Mouse (Mus musculus) ES-Bruce4 (cell line): ENCODE measurements around the gene Camkmt. TPM values are rescaled to one million over a fixed set of nuclear protein-coding genes. Genes with fewer than 3 reads are reported as not detected.

ENCODE experiments used
- H3K27ac ChIP-seq: 2 replicates; pipeline ENCODE4 v1.5.1; 2012; ENCODE audit warnings: low read length, inconsistent platforms; ENCODE audit not compliant: insufficient read depth
- H3K27me3 ChIP-seq: 2 replicates; pipeline ENCODE4 v1.6.1; 2012; ENCODE audit warnings: mild to moderate bottlenecking, low read length, inconsistent platforms; ENCODE audit not compliant: control insufficient read depth, poor library complexity, insufficient read depth, severe bottlenecking
- H3K36me3 ChIP-seq: 2 replicates; pipeline ENCODE4 v1.6.1; 2012; ENCODE audit warnings: inconsistent platforms, mild to moderate bottlenecking, low read length, moderate library complexity; ENCODE audit not compliant: control insufficient read depth, poor library complexity, insufficient read depth, severe bottlenecking
- H3K4me1 ChIP-seq: one replicate; pipeline ENCODE4 v1.8.1; 2011; ENCODE audit warnings: low read length; ENCODE audit not compliant: control insufficient read depth, insufficient read depth
- H3K4me3 ChIP-seq: 2 replicates; pipeline ENCODE4 v1.5.1; 2011; ENCODE audit warnings: low read depth, mild to moderate bottlenecking, low read length
- H3K9ac ChIP-seq: 2 replicates; pipeline ENCODE4 v1.6.1; 2012; ENCODE audit warnings: low read depth, mild to moderate bottlenecking, inconsistent platforms; ENCODE audit not compliant: poor library complexity, severe bottlenecking
- H3K9me3 ChIP-seq: replicated peaks from 2 replicates; pipeline ENCODE4 v1.6.1; 2012; ENCODE audit warnings: mild to moderate bottlenecking, low read length, inconsistent platforms; ENCODE audit not compliant: control insufficient read depth, poor library complexity, insufficient read depth, severe bottlenecking
- CTCF ChIP-seq: IDR thresholded peaks from one replicate; pipeline ENCODE4 v1.8.1; 2011; ENCODE audit warnings: low read depth, low read length
- EP300 ChIP-seq: IDR thresholded peaks from 2 replicates; pipeline ENCODE4 v1.6.1; 2011; ENCODE audit warnings: low read depth, low read length; ENCODE audit not compliant: insufficient read depth
- POLR2A ChIP-seq: IDR thresholded peaks from one replicate; pipeline ENCODE4 v1.8.1; 2011; ENCODE audit warnings: low read length; ENCODE audit not compliant: insufficient read depth
- polyA plus RNA-seq: library from polyadenylated mRNA; stranded (reverse); fragments of >200 nt; gene quantifications from 2 replicates; pipeline ENCODE4 v1.2.4, GENCODE M21; 2011; ENCODE audit warnings: low read depth; ENCODE audit not compliant: missing spikeins, insufficient read depth, insufficient read length

The Camkmt gene
- polyA plus RNA-seq, 1 experiment = 3.7 TPM

- Histone ChIP-seq H3K9me3 (no peaks in the 10 kb centered on the region), H3K4me1 (no peaks in the 10 kb centered on the region), H3K27me3 (no peaks in the 10 kb centered on the region), H3K27ac (no peak overlapping the region), H3K4me3 (no peak overlapping the region), H3K36me3 (no peaks in the 10 kb centered on the region), H3K9ac (no peak overlapping the region)
- TF ChIP-seq CTCF (peak; percentile 48), EP300 (no peak), POLR2A (no peak)
Observed at GRCm38 (mm10) chr17:85469776-85470175, 379.4 kb downstream of the Camkmt start.

GRCm38 (mm10) chr17:85472687-85473202 lies 382.4 kb downstream of the Camkmt start:
- Histone ChIP-seq H3K27ac (no peak overlapping the region), H3K27me3 (no peaks in the 10 kb centered on the region)
- no peak for TF ChIP-seq EP300

GRCm38 (mm10) chr17:85473217-85473616 lies 382.9 kb downstream of the Camkmt start:
- TF ChIP-seq CTCF (no peak), EP300 (no peak), POLR2A (no peak)
- Histone ChIP-seq H3K27ac (no peak overlapping the region), H3K4me3 (no peak overlapping the region)

More at GRCm38 (mm10) chr17:85472687-85473202, 382.4 kb downstream of the Camkmt start:
- Histone ChIP-seq H3K9ac (no peak overlapping the region), H3K4me1 (no peaks in the 10 kb centered on the region), H3K9me3 (no peaks in the 10 kb centered on the region), H3K36me3 (no peaks in the 10 kb centered on the region), H3K4me3 (no peak overlapping the region)

GRCm38 (mm10) chr17:85473881-85474280 lies 383.5 kb downstream of the Camkmt start:
- H3K27me3 ChIP-seq = no peaks in the 10 kb centered on the region
- no peaks in the 10 kb centered on the region for H3K36me3 ChIP-seq
- no peaks in the 10 kb centered on the region for H3K4me1 ChIP-seq
- no peaks in the 10 kb centered on the region for H3K9me3 ChIP-seq
- TF ChIP-seq CTCF = no peak
- no peak for TF ChIP-seq EP300
- no peak for TF ChIP-seq POLR2A
- no peak overlapping the region for H3K27ac ChIP-seq
- H3K4me3 ChIP-seq = no peak overlapping the region
- H3K9ac ChIP-seq = no peak overlapping the region

More at GRCm38 (mm10) chr17:85473217-85473616, 382.9 kb downstream of the Camkmt start:
- Histone ChIP-seq H3K9ac (no peak overlapping the region), H3K4me1 (no peaks in the 10 kb centered on the region), H3K27me3 (no peaks in the 10 kb centered on the region), H3K9me3 (no peaks in the 10 kb centered on the region), H3K36me3 (no peaks in the 10 kb centered on the region)

GRCm38 (mm10) chr17:85481241-85481640 lies 390.9 kb downstream of the Camkmt start:
- H3K4me3 ChIP-seq = no peak overlapping the region
- no peaks in the 10 kb centered on the region for H3K36me3 ChIP-seq
- no peaks in the 10 kb centered on the region for H3K9me3 ChIP-seq
- peaks cover 4% of the 10 kb centered on the region; the same call in 1 of the 2 replicates for H3K27me3 ChIP-seq
- no peak overlapping the region for H3K27ac ChIP-seq
- H3K9ac ChIP-seq = no peak overlapping the region
- H3K4me1 ChIP-seq = no peaks in the 10 kb centered on the region
- TF ChIP-seq EP300 (no peak), CTCF (no peak), POLR2A (no peak)

- TF ChIP-seq POLR2A (no peak), EP300 (no peak), CTCF (no peak)
- Histone ChIP-seq H3K9ac (no peak overlapping the region), H3K27ac (no peak overlapping the region), H3K36me3 (no peaks in the 10 kb centered on the region), H3K4me1 (no peaks in the 10 kb centered on the region), H3K9me3 (no peaks in the 10 kb centered on the region), H3K27me3 (peaks cover 4% of the 10 kb centered on the region; the same call in 1 of the 2 replicates), H3K4me3 (no peak overlapping the region)
Observed at GRCm38 (mm10) chr17:85483086-85483485, 392.7 kb downstream of the Camkmt start.

GRCm38 (mm10) chr17:85484015-85484414 lies 393.7 kb downstream of the Camkmt start:
- H3K9ac ChIP-seq = no peak overlapping the region
- no peak overlapping the region for H3K27ac ChIP-seq
- no peak for TF ChIP-seq EP300
- TF ChIP-seq CTCF = no peak
- TF ChIP-seq POLR2A = no peak
- no peak overlapping the region for H3K4me3 ChIP-seq
- no peaks in the 10 kb centered on the region for H3K9me3 ChIP-seq
- no peaks in the 10 kb centered on the region for H3K4me1 ChIP-seq
- H3K27me3 ChIP-seq = peaks cover 6% of the 10 kb centered on the region
- no peaks in the 10 kb centered on the region for H3K36me3 ChIP-seq
